Mouse (Mus musculus) ES-E14 (cell line): ENCODE data around the gene Fgfr1op. TPM values are rescaled to one million over a fixed set of nuclear protein-coding genes. Genes with fewer than 3 reads are reported as not detected.

Experiments used
- DNase-seq: peaks from one replicate; pipeline ENCODE4 v3.0.0-alpha.2; 2013; ENCODE audit warnings: low read depth, low spot score
- H3K27ac ChIP-seq: 2 replicates; pipeline ENCODE4 v1.5.1; 2012; ENCODE audit warnings: low read depth, mild to moderate bottlenecking, low read length, moderate library complexity, mixed read lengths; ENCODE audit not compliant: poor library complexity, insufficient read depth, severe bottlenecking
- H3K36me3 ChIP-seq: 2 replicates; pipeline ENCODE4 v1.6.1; 2012; ENCODE audit warnings: mild to moderate bottlenecking, low read length, moderate library complexity, mixed read lengths; ENCODE audit not compliant: control insufficient read depth, poor library complexity, insufficient read depth, severe bottlenecking
- H3K4me1 ChIP-seq, 2 experiments: fragments of 150-350 bp in 1 of 2; sonication (generic) in 1 of 2; 2 replicates each; pipeline ENCODE4 v1.6.1; 2012; ENCODE audit warnings: low read length in 2 of 2, mild to moderate bottlenecking in 1 of 2, mixed read lengths in 1 of 2; ENCODE audit not compliant: control insufficient read depth in 2 of 2, insufficient read depth in 2 of 2, poor library complexity in 1 of 2
- H3K4me3 ChIP-seq, 2 experiments: fragments of 150-350 bp in 1 of 2; sonication (generic) in 1 of 2; 2 replicates each; pipeline ENCODE4 v1.5.1; 2012; ENCODE audit warnings: low read length in 2 of 2, low read depth in 1 of 2, mild to moderate bottlenecking in 1 of 2, mixed read lengths in 1 of 2; ENCODE audit not compliant: insufficient read depth in 1 of 2, poor library complexity in 1 of 2, severe bottlenecking in 1 of 2
- H3K9ac ChIP-seq: 2 replicates; pipeline ENCODE4 v1.6.1; 2012; ENCODE audit warnings: low read depth, mild to moderate bottlenecking, low read length, mixed read lengths; ENCODE audit not compliant: poor library complexity, insufficient read depth, severe bottlenecking
- H3K9me3 ChIP-seq: fragments of 150-350 bp; sonication (generic); 2 replicates; pipeline ENCODE4 v1.6.1; 2012; ENCODE audit warnings: low read depth, mild to moderate bottlenecking, low read length; ENCODE audit not compliant: control insufficient read depth, insufficient read depth
- CHD2 ChIP-seq: IDR thresholded peaks from 2 replicates; pipeline ENCODE4 v1.6.1; 2014; ENCODE audit warnings: mild to moderate bottlenecking, low read depth, low read length, inconsistent platforms
- HCFC1 ChIP-seq: IDR thresholded peaks from 2 replicates; pipeline ENCODE4 v1.6.1; 2012; ENCODE audit warnings: low read length, inconsistent platforms, borderline replicate concordance; ENCODE audit not compliant: insufficient read depth
- MAFK ChIP-seq: IDR thresholded peaks from 2 replicates; pipeline ENCODE4 v1.6.1; 2014; ENCODE audit warnings: mild to moderate bottlenecking, low read depth, low read length, inconsistent platforms; ENCODE audit not compliant: insufficient read depth
- ZC3H11A ChIP-seq: IDR thresholded peaks from 2 replicates; pipeline ENCODE4 v1.6.1; 2012; ENCODE audit warnings: low read depth, mild to moderate bottlenecking, inconsistent platforms, low read length, borderline replicate concordance
- ZNF384 ChIP-seq: IDR thresholded peaks from 2 replicates; pipeline ENCODE4 v1.6.1; 2012; ENCODE audit warnings: low read depth, low read length, inconsistent platforms
- in situ Hi-C, 2 experiments: fragments of 600-800 bp; cut with MboI; formaldehyde crosslinking; loops; one replicate each; pipeline ENCODE4 v1.15.1; 2025; ENCODE audit warnings: low sequenced_read_pairs in 2 of 2, inconsistent platforms in 1 of 2; ENCODE audit not compliant: unreplicated experiment in 2 of 2
- total RNA-seq: library from RNA; depleted of rRNA; stranded (reverse); fragments of 300-350 nt; gene quantifications from 2 replicates; pipeline ENCODE4 v1.2.3, GENCODE M21; 2012

Gene Fgfr1op
- total RNA-seq, 1 experiment, result 32.8 TPM

DNA sequence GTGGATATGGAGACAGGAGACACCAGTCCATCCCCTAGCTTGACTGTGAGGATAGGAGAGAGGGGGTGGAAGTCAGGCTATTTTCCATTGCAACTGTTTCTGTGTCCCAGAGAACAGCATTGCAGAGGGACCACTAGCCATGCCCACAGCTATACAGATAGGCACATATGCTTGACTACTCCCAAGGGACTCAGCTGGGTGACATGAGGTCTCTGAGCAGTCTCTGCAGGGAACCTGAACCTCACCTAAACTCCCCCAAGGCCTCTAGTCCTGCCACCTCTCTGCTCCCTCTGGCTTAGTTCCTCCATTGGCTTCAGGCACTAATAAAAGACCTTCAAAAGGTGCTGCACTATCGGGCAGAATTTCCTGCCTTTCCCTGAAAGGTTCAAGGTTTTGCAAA lies 58.8 kb downstream of the Fgfr1op start:
- H3K36me3 ChIP-seq, result no peaks in the 10 kb centered on the region
- no peak for DNase-seq
- no peaks in the 10 kb centered on the region for H3K9me3 ChIP-seq
- H3K9ac ChIP-seq, result no peak overlapping the region
- no peak overlapping the region for H3K27ac ChIP-seq
- in situ Hi-C loops, result no loop called here
- TF ChIP-seq ZNF384, result no peak
- TF ChIP-seq HCFC1, result no peak
- TF ChIP-seq MAFK, result no peak
- TF ChIP-seq CHD2, result no peak
- no peak for TF ChIP-seq ZC3H11A
- no peak overlapping the region for H3K4me3 ChIP-seq
- H3K4me1 ChIP-seq, result peaks cover 0 to 3% of the 10 kb centered on the region in 2 experiments; a peak in 1 of 4 replicates

DNA sequence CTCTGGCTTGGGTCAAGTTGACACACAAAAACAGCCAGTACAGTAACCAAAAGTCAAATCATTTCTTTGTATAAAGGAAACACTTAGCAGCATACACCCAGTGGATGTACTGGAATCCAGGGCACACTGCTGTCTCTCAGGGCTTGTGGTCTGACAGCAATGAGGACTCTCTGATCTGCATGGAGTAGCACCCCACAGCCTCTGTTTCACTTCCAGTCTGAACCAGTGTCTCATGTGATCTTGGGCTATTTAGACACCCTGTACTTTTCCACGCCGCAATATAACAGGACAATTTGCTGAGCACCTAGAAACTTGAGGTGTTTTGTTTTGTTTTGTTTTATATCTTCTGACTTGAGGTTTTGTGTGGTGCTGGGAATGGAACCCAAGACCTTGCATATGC lies 59.9 kb downstream of the Fgfr1op start:
- DNase-seq, result no peak
- in situ Hi-C loops, result no loop called here
- no peak overlapping the region for H3K27ac ChIP-seq
- no peak overlapping the region for H3K4me3 ChIP-seq
- no peaks in the 10 kb centered on the region for H3K9me3 ChIP-seq
- H3K36me3 ChIP-seq, result no peaks in the 10 kb centered on the region
- no peak overlapping the region for H3K9ac ChIP-seq
- peaks cover 0 to 3% of the 10 kb centered on the region in 2 experiments; a peak in 1 of 4 replicates for H3K4me1 ChIP-seq
- TF ChIP-seq HCFC1 (no peak), MAFK (no peak), ZNF384 (no peak), CHD2 (no peak), ZC3H11A (no peak)

DNA sequence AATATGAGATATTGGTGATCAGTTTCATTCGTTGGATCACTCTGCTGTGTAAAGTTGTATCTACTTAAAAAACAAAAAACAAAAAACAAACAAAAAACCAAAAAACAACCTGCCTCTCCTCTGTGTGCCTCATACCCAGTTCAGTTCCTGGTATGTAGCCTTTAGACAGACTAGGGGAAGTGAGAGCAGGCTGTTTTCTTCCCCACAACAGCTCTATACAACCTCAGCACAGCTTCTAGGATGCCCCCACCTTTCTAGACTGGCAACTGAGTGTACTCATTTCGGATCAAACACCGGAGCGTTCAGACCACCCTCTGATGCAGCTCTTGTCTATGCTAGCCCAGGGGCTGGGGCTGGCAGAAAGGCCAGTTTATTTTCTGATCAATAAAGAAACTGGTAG lies 60.4 kb downstream of the Fgfr1op start:
- Histone ChIP-seq H3K4me3 (no peak overlapping the region), H3K36me3 (no peaks in the 10 kb centered on the region), H3K9me3 (no peaks in the 10 kb centered on the region), H3K4me1 (peaks cover 0 to 3% of the 10 kb centered on the region in 2 experiments; a peak in 1 of 4 replicates), H3K9ac (no peak overlapping the region), H3K27ac (no peak overlapping the region)
- no peak for DNase-seq
- in situ Hi-C loops, result no loop called here
- no peak for TF ChIP-seq HCFC1
- no peak for TF ChIP-seq CHD2
- TF ChIP-seq MAFK, result no peak
- no peak for TF ChIP-seq ZC3H11A
- TF ChIP-seq ZNF384, result no peak

DNA sequence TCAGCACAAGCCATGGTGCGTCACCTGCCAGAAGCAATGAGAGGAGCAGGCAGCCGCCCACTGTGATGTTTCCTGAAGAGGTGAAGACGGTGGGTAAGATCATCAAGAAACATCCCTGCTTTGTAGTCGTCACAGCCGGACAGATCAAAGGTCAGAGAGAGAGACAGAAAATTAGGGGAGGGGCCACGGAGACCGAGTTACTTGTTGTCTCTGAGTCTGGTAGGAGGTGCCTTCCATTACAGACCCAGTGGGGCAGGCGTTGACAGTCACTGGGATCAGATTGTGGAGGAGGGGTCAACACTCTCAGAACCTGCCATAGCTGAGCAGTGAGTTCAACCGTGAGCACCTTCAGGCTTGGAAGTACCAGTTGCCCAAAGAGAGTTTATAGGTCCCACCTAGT lies 63.3 kb downstream of the Fgfr1op start:
- Histone ChIP-seq H3K4me1 (peaks cover 0 to 5% of the 10 kb centered on the region in 2 experiments; a peak in 1 of 4 replicates), H3K36me3 (no peaks in the 10 kb centered on the region), H3K9ac (no peak overlapping the region), H3K4me3 (no peak overlapping the region), H3K27ac (no peak overlapping the region), H3K9me3 (no peaks in the 10 kb centered on the region)
- in situ Hi-C loops, result no loop called here
- TF ChIP-seq HCFC1, result no peak
- TF ChIP-seq ZNF384, result no peak
- TF ChIP-seq ZC3H11A, result no peak
- TF ChIP-seq CHD2, result no peak
- TF ChIP-seq MAFK, result no peak
- no peak for DNase-seq

GRCm38 (mm10) chr17:8229607-8230006 lies 64.3 kb downstream of the Fgfr1op start:
- no peak for TF ChIP-seq CHD2
- TF ChIP-seq ZC3H11A, result no peak
- TF ChIP-seq HCFC1, result no peak
- TF ChIP-seq MAFK, result no peak
- TF ChIP-seq ZNF384, result no peak

More at GRCm38 (mm10) chr17:8229607-8230006, 64.3 kb downstream of the Fgfr1op start:
- Histone ChIP-seq H3K4me3 (no peak overlapping the region), H3K4me1 (peaks cover 0 to 8% of the 10 kb centered on the region in 2 experiments; a peak in 1 of 4 replicates), H3K36me3 (no peaks in the 10 kb centered on the region), H3K27ac (no peak overlapping the region), H3K9ac (no peak overlapping the region), H3K9me3 (no peaks in the 10 kb centered on the region)
- no peak for DNase-seq
- in situ Hi-C loops, result no loop called here
